Mouse (Mus musculus): ENCODE results near the gene Cacul1. TPM values are rescaled to one million over a fixed set of nuclear protein-coding genes. Genes with fewer than 3 reads are reported as not detected.
"Not testable (repeated sequence)": the region's sequence is repeated elsewhere in the genome, so short reads cannot be mapped to it uniquely, and the experiment has no call there.

Gene Cacul1
- polyA plus RNA-seq (2015; fragmentation: Nextera tagmentation; extraction: Ambion mirVana), result 24.9 and 25.3 TPM in 2 replicates

- Histone ChIP-seq H3K36me3 (no peaks in the 10 kb centered on the region), H3K4me1 (replicated peaks) (peaks cover 42% of the 10 kb centered on the region), H3K4me2 (peak within 1 kb of the TSS; percentile 89), H3K4me3 (peak within 1 kb of the TSS; percentile 99), H3K27ac (replicated peaks) (peak within 1 kb of the TSS; percentile 89), H3K9ac (peak within 1 kb of the TSS; percentile 97), H3K27me3 (no peaks in the 10 kb centered on the region), H3K9me3 (no peaks in the 10 kb centered on the region)
- peak; percentile 96 for ATAC-seq (ENCODE audit: low read depth)
- under 1% methylated on average over 64 of the region's 64 CpGs for WGBS
Observed at GRCm38 (mm10) chr19:60580582-60581339, at the start of gene Cacul1. Gene Cacul1, minus strand, starts transcription at chr19:60581025.

- Histone ChIP-seq H3K9ac (no peak overlapping the region), H3K27me3 (no peaks in the 10 kb centered on the region), H3K4me1 (replicated peaks) (0 out of 2 replicates have a peak, but pooled peaks cover 7% of the 10 kb centered on the region), H3K9me3 (no peaks in the 10 kb centered on the region), H3K4me2 (no peak overlapping the region), H3K27ac (replicated peaks) (no peak overlapping the region), H3K4me3 (no peak overlapping the region), H3K36me3 (no peaks in the 10 kb centered on the region)
- 71% methylated on average over 4 of the region's 4 CpGs for WGBS
- ATAC-seq (ENCODE audit: low read depth), result no peak
Observed at GRCm38 (mm10) chr19:60619420-60619819, 38.6 kb upstream of the Cacul1 start.

GRCm38 (mm10) chr19:60617007-60617406, 36.2 kb upstream of the Cacul1 start:
- Histone ChIP-seq H3K4me1 (replicated peaks) (0 out of 2 replicates have a peak, but pooled peaks cover 7% of the 10 kb centered on the region), H3K36me3 (no peaks in the 10 kb centered on the region), H3K4me3 (no peak overlapping the region), H3K27me3 (no peaks in the 10 kb centered on the region), H3K4me2 (no peak overlapping the region), H3K9me3 (no peaks in the 10 kb centered on the region), H3K9ac (no peak overlapping the region), H3K27ac (replicated peaks) (no peak overlapping the region)
- 30% methylated on average over 1 of the region's 1 CpGs for WGBS
- no peak for ATAC-seq (ENCODE audit: low read depth)

- Histone ChIP-seq H3K27ac (replicated peaks) (no peak overlapping the region), H3K27me3 (no peaks in the 10 kb centered on the region), H3K4me1 (replicated peaks) (0 out of 2 replicates have a peak, but pooled peaks cover 7% of the 10 kb centered on the region), H3K9me3 (no peaks in the 10 kb centered on the region), H3K4me3 (no peak overlapping the region), H3K36me3 (no peaks in the 10 kb centered on the region), H3K9ac (no peak overlapping the region), H3K4me2 (no peak overlapping the region)
- whole genome bisulfite sequencing, result 67% methylated on average over 5 of the region's 5 CpGs
- peak; percentile 47; the same call in 1 of the 2 replicates for ATAC-seq (ENCODE audit: low read depth)
Observed at GRCm38 (mm10) chr19:60615470-60616200, 34.8 kb upstream of the Cacul1 start.

GRCm38 (mm10) chr19:60611525-60612215, 30.8 kb upstream of the Cacul1 start:
- no peak overlapping the region for H3K27ac ChIP-seq (replicated peaks)
- no peaks in the 10 kb centered on the region for H3K27me3 ChIP-seq
- WGBS, result 49% methylated on average over 12 of the region's 12 CpGs
- 0 out of 2 replicates have a peak, but pooled peaks cover 7% of the 10 kb centered on the region for H3K4me1 ChIP-seq (replicated peaks)
- no peaks in the 10 kb centered on the region for H3K36me3 ChIP-seq
- no peak overlapping the region for H3K4me2 ChIP-seq
- no peak overlapping the region for H3K9ac ChIP-seq
- no peak overlapping the region for H3K4me3 ChIP-seq
- ATAC-seq (ENCODE audit: low read depth), result no peak
- no peaks in the 10 kb centered on the region for H3K9me3 ChIP-seq

GRCm38 (mm10) chr19:60608766-60609165, 27.9 kb upstream of the Cacul1 start:
- H3K27ac ChIP-seq (replicated peaks), result no peak overlapping the region
- no peaks in the 10 kb centered on the region for H3K27me3 ChIP-seq
- no peak overlapping the region for H3K4me3 ChIP-seq
- H3K9ac ChIP-seq, result no peak overlapping the region
- 28% methylated on average over 5 of the region's 5 CpGs for WGBS
- no peaks in the 10 kb centered on the region for H3K4me1 ChIP-seq (replicated peaks)
- no peaks in the 10 kb centered on the region for H3K36me3 ChIP-seq
- no peaks in the 10 kb centered on the region for H3K9me3 ChIP-seq
- H3K4me2 ChIP-seq, result no peak overlapping the region
- ATAC-seq (ENCODE audit: low read depth), result no peak

- Histone ChIP-seq H3K9me3 (no peaks in the 10 kb centered on the region), H3K27ac (replicated peaks) (no peak overlapping the region), H3K4me2 (no peak overlapping the region), H3K27me3 (no peaks in the 10 kb centered on the region), H3K9ac (no peak overlapping the region), H3K4me3 (no peak overlapping the region), H3K36me3 (no peaks in the 10 kb centered on the region), H3K4me1 (replicated peaks) (no peaks in the 10 kb centered on the region)
- no peak for ATAC-seq (ENCODE audit: low read depth)
- WGBS, result 81% methylated on average over 3 of the region's 3 CpGs
Observed at GRCm38 (mm10) chr19:60603586-60603985, 22.8 kb upstream of the Cacul1 start.

GRCm38 (mm10) chr19:60602066-60602465, 21.2 kb upstream of the Cacul1 start:
- not testable (repeated sequence) for H3K4me3 ChIP-seq; H3K36me3 ChIP-seq; H3K4me1 ChIP-seq (replicated peaks); H3K9me3 ChIP-seq; H3K27ac ChIP-seq (replicated peaks); H3K4me2 ChIP-seq; H3K27me3 ChIP-seq; H3K9ac ChIP-seq; ATAC-seq (ENCODE audit: low read depth)
- WGBS, result 81% methylated on average over 1 of the region's 1 CpGs

GRCm38 (mm10) chr19:60598025-60598697, 17.3 kb upstream of the Cacul1 start:
- H3K9me3 ChIP-seq, result no peaks in the 10 kb centered on the region
- H3K27ac ChIP-seq (replicated peaks), result no peak overlapping the region
- no peak for ATAC-seq (ENCODE audit: low read depth)
- H3K27me3 ChIP-seq, result no peaks in the 10 kb centered on the region
- H3K36me3 ChIP-seq, result no peaks in the 10 kb centered on the region
- H3K4me3 ChIP-seq, result no peak overlapping the region
- H3K4me1 ChIP-seq (replicated peaks), result no peaks in the 10 kb centered on the region
- WGBS, result 90% methylated on average over 8 of the region's 8 CpGs
- no peak overlapping the region for H3K4me2 ChIP-seq
- H3K9ac ChIP-seq, result no peak overlapping the region

- Histone ChIP-seq H3K27ac (replicated peaks) (no peak overlapping the region), H3K9ac (no peak overlapping the region), H3K36me3 (no peaks in the 10 kb centered on the region), H3K27me3 (no peaks in the 10 kb centered on the region), H3K9me3 (no peaks in the 10 kb centered on the region), H3K4me3 (no peak overlapping the region), H3K4me2 (no peak overlapping the region), H3K4me1 (replicated peaks) (no peaks in the 10 kb centered on the region)
- 91% methylated on average over 2 of the region's 2 CpGs for WGBS
- no peak for ATAC-seq (ENCODE audit: low read depth)
Observed at GRCm38 (mm10) chr19:60589646-60590045, 8.8 kb upstream of the Cacul1 start.

- H3K4me1 ChIP-seq (replicated peaks), result peaks cover under 1% of the 10 kb centered on the region; the same call in 1 of the 2 replicates
- WGBS, result 74% methylated on average over 5 of the region's 5 CpGs
- no peak overlapping the region for H3K27ac ChIP-seq (replicated peaks)
- H3K4me2 ChIP-seq, result no peak overlapping the region
- no peaks in the 10 kb centered on the region for H3K9me3 ChIP-seq
- no peaks in the 10 kb centered on the region for H3K27me3 ChIP-seq
- H3K9ac ChIP-seq, result no peak overlapping the region
- no peak for ATAC-seq (ENCODE audit: low read depth)
- no peak overlapping the region for H3K4me3 ChIP-seq
- no peaks in the 10 kb centered on the region for H3K36me3 ChIP-seq
Observed at GRCm38 (mm10) chr19:60586652-60587051, 5.8 kb upstream of the Cacul1 start.
